Mouse (Mus musculus) liver, embryonic 11.5 days (tissue): Measurements from ENCODE around the gene Pgap1. TPM values are rescaled to one million over a fixed set of nuclear protein-coding genes. Genes with fewer than 3 reads are reported as not detected.

Experiments
- ATAC-seq: fragments of 200-750 bp; cut with Nextera tagmentation; replicated peaks from 2 replicates; pipeline ENCODE4 v1.8.0; 2017; ENCODE audit warnings: moderate number of reproducible peaks, mild to moderate bottlenecking, moderate TSS enrichment, moderate library complexity; ENCODE audit not compliant: low FRiP score
- DNase-seq: peaks from one replicate; pipeline ENCODE4 v3.0.0-alpha.2; 2017; ENCODE audit warnings: low spot score
- H3K27ac ChIP-seq: fragments of 300-500 bp; sonication (generic); 2 replicates; pipeline ENCODE4 v1.5.1; 2014; ENCODE audit warnings: mild to moderate bottlenecking, low read depth, low read length, control low read depth
- H3K27me3 ChIP-seq: fragments of 300-500 bp; sonication (generic); replicated peaks from 2 replicates; pipeline ENCODE4 v1.6.1; 2014; ENCODE audit warnings: low read length, mixed read lengths; ENCODE audit not compliant: control insufficient read depth, insufficient read depth
- H3K36me3 ChIP-seq: fragments of 300-500 bp; sonication (generic); 2 replicates; pipeline ENCODE4 v1.6.1; 2014; ENCODE audit warnings: mild to moderate bottlenecking, low read length, moderate library complexity, mixed read lengths; ENCODE audit not compliant: control insufficient read depth, insufficient read depth
- H3K4me1 ChIP-seq: fragments of 300-500 bp; sonication (generic); replicated peaks from 2 replicates; pipeline ENCODE4 v1.6.1; 2014; ENCODE audit warnings: low read length, mixed read lengths; ENCODE audit not compliant: control insufficient read depth, insufficient read depth
- H3K4me2 ChIP-seq: fragments of 300-500 bp; sonication (generic); 2 replicates; pipeline ENCODE4 v1.6.1; 2014; ENCODE audit warnings: mild to moderate bottlenecking, control low read depth, moderate library complexity
- H3K4me3 ChIP-seq: fragments of 300-500 bp; sonication (generic); 2 replicates; pipeline ENCODE4 v1.5.1; 2014; ENCODE audit warnings: low read depth, low read length, control low read depth
- H3K9ac ChIP-seq: fragments of 300-500 bp; sonication (generic); 2 replicates; pipeline ENCODE4 v1.6.1; 2014; ENCODE audit warnings: low read depth, low read length, control low read depth
- H3K9me3 ChIP-seq: fragments of 300-500 bp; sonication (generic); 2 replicates; pipeline ENCODE4 v1.6.1; 2016; ENCODE audit warnings: low read length, inconsistent platforms, mixed read lengths; ENCODE audit not compliant: control insufficient read depth
- WGBS: fragments of 180-500 bp; shearing (Covaris S2); extraction: QIAGEN DNeasy Blood & Tissue Kit; methylation state at CpG from one replicate; pipeline ENCODE4 v1.1.7; 2014; 5-methylcytosine and 5-hydroxymethylcytosine counted together
- polyA plus RNA-seq: library from polyadenylated mRNA; unstranded; fragments of >200 nt; fragmentation: Nextera tagmentation; extraction: Ambion mirVana; gene quantifications from 2 replicates; pipeline ENCODE4 v1.2.1, GENCODE M21; 2014

The Pgap1 gene
- polyA plus RNA-seq: 2.5 and 2.8 TPM in 2 replicates

DNA sequence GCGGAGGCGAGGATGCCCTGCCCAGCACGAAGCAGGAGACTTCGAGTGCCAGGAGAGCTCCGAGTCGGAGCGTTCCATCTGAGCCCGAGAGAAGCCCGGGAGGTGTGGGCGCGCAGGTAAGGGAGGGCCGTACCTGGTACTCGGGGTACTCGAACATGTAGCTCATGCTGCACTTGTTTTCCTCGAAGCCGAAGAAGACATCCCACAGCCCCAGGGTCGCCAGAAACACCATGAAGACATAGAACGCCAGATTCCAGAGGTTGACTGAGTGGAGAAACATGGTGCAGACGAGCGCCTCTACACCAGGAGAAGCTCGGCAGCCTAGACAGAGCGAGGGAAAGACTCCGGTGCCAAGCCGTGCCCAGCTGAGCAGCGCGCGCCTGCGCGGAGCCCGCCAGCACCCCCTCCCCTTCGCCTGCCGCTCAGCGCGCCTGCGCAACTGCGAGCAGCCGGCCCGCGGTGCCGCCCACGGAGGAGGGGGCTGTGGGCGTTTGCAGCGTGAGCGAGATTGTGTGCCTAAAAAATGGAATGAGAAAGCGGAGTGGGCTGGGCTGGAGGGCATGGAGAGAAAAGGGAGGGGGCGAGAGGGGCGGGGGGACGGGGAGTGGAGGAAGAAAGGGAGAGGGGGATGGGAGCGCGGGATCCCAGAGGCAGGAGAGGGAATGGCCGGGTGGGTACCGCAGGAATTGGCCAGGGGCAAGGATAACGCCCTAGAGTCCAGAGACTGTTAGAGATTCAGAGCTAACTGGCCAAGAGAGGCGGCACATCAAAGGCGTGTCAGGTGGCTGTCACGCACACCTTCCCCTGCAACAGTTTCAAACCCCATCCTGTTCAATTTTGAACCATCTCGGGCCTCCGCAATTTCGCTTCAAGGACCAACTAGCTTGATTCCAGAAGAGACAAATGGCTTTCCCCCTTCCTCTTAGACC is at the start of gene Pgap1:
TSS of gene Pgap1 (minus strand) at position 384 of the 929 bp plus-strand sequence.
- ATAC-seq: peak; percentile 89
- WGBS: 1% methylated on average over 59 of the region's 59 CpGs
- H3K9ac ChIP-seq: peak within 1 kb of the TSS; percentile 60
- H3K4me3 ChIP-seq: peak within 1 kb of the TSS; percentile 60
- H3K36me3 ChIP-seq: no peaks in the 10 kb centered on the region
- H3K9me3 ChIP-seq: no peaks in the 10 kb centered on the region
- H3K4me1 ChIP-seq: no peaks in the 10 kb centered on the region; the same call in 1 of the 2 replicates
- DNase-seq: peak; percentile 76
- H3K27me3 ChIP-seq: peaks cover 3% of the 10 kb centered on the region
- H3K27ac ChIP-seq: no peak within 1 kb of the TSS
- peak within 1 kb of the TSS; percentile 95 for H3K4me2 ChIP-seq

GRCm38 (mm10) chr1:54606936-54607335 is 49.5 kb upstream of the Pgap1 start:
- Histone ChIP-seq H3K36me3 (no peaks in the 10 kb centered on the region), H3K4me3 (no peak overlapping the region), H3K9me3 (no peaks in the 10 kb centered on the region), H3K4me1 (no peaks in the 10 kb centered on the region), H3K27me3 (no peaks in the 10 kb centered on the region), H3K9ac (no peak overlapping the region), H3K27ac (no peak overlapping the region), H3K4me2 (no peak overlapping the region)
- DNase-seq (no peak), ATAC-seq (no peak)
- WGBS: 71% methylated on average over 1 of the region's 1 CpGs

DNA sequence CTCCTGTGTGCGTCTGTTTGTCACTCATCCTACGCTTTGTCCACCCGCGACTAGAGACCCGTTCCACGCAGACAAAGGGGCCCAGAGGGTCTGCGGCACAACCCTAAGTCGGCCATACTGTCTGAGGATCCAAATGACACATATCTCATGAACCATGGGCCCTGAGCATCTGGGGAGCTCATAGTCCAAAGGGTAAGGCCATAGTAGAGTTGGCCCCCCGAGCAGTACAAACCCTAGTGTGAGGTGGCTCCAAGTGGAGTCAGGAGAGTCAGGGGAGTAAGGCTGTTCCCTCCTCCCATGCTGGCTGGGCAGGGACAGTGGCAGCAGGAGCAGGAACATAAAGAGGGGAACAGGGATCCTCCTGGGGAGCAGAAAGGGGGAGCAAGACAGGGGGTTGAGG is 44.2 kb upstream of the Pgap1 start:
- no peak for ATAC-seq
- DNase-seq: no peak
- Histone ChIP-seq H3K27me3 (no peaks in the 10 kb centered on the region), H3K27ac (no peak overlapping the region), H3K4me2 (no peak overlapping the region), H3K9me3 (no peaks in the 10 kb centered on the region), H3K4me3 (no peak overlapping the region), H3K4me1 (no peaks in the 10 kb centered on the region), H3K36me3 (no peaks in the 10 kb centered on the region), H3K9ac (no peak overlapping the region)
- WGBS: 93% methylated on average over 9 of the region's 9 CpGs

GRCm38 (mm10) chr1:54600275-54600674 is 42.8 kb upstream of the Pgap1 start:
- WGBS: 77% methylated on average over 1 of the region's 1 CpGs
- Histone ChIP-seq H3K27ac (no peak overlapping the region), H3K4me1 (no peaks in the 10 kb centered on the region), H3K9ac (no peak overlapping the region), H3K36me3 (no peaks in the 10 kb centered on the region), H3K27me3 (no peaks in the 10 kb centered on the region), H3K9me3 (no peaks in the 10 kb centered on the region), H3K4me2 (no peak overlapping the region), H3K4me3 (no peak overlapping the region)
- ATAC-seq (no peak), DNase-seq (no peak)

DNA sequence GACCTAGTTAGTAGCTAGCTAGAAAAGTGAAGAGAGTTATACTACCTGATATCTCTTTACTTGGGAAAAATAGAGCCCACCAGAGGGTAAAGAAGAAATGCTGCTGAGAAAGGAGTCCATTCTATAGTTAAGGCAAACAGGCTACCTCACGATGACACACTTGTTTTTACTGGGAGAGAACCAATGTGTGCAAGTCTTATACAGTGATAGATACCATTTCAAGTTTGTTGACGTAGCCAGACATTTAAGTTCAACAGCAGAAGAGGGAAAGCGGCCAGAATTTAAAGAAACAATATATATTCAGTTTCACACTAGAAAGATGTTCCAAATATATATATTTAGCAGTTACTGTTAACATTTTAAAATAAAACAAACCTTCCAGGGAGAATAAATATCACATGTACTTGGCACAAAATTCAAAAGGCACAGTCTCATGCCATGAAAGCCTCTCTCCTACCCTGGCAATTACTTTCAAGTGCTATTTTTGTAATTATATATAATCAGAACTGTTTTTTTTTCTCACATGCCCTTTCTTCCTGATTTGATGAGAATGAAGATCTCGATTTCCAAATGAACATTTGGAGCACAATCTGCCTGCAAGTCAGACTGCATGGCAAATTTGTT is 40.2 kb upstream of the Pgap1 start:
- Histone ChIP-seq H3K9ac (no peak overlapping the region), H3K4me2 (no peak overlapping the region), H3K27me3 (no peaks in the 10 kb centered on the region), H3K4me1 (no peaks in the 10 kb centered on the region), H3K36me3 (no peaks in the 10 kb centered on the region), H3K4me3 (no peak overlapping the region), H3K9me3 (no peaks in the 10 kb centered on the region), H3K27ac (no peak overlapping the region)
- WGBS: 79% methylated on average over 4 of the region's 4 CpGs
- ATAC-seq: no peak
- no peak for DNase-seq

DNA sequence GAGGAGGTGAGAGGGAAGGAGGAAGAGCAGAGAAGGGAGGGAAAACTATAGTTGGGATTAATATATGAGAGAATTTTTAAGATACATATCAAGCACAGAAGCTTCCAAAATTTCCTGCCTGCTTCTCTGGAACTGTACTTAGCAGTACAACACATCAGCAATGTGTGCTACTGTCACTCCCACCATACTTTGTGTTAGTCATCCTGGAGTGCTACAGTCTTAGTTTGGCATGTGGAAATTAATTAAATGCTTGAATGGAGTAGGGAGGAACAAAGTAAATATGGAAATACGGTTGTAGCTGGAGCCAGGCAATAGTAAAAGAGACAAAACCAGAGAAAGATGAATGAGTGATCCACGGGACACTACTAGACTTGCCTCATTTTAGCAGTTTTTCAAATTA is 38.7 kb upstream of the Pgap1 start:
- Histone ChIP-seq H3K4me1 (no peaks in the 10 kb centered on the region), H3K36me3 (no peaks in the 10 kb centered on the region), H3K9ac (no peak overlapping the region), H3K9me3 (no peaks in the 10 kb centered on the region), H3K27me3 (no peaks in the 10 kb centered on the region), H3K4me3 (no peak overlapping the region), H3K27ac (no peak overlapping the region), H3K4me2 (no peak overlapping the region)
- 68% methylated on average over 2 of the region's 2 CpGs for WGBS
- DNase-seq (no peak), ATAC-seq (no peak)

DNA sequence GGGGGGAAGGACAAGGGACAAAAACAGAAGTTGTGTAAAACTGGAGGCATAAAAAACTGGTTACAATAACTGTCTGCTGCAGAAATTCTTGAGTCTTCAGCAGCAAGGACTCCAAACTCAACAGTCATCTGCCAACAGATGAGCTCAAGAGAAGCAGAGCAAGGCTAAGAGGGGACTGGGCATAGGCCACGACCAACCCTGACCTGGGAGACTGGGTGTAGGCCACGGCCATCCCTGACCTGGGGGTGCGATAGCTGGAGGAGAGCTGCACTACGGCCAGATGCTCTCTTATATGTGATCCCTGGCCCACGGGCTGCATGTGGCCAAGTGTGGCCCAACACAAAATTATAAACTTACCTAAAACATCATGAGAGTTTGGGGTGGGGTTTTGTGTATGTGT is 29.6 kb upstream of the Pgap1 start:
- Histone ChIP-seq H3K4me3 (no peak overlapping the region), H3K27me3 (no peaks in the 10 kb centered on the region), H3K36me3 (no peaks in the 10 kb centered on the region), H3K9me3 (no peaks in the 10 kb centered on the region), H3K27ac (no peak overlapping the region), H3K9ac (no peak overlapping the region), H3K4me2 (no peak overlapping the region), H3K4me1 (no peaks in the 10 kb centered on the region)
- WGBS: 79% methylated on average over 5 of the region's 5 CpGs
- DNase-seq (no peak), ATAC-seq (no peak)

DNA sequence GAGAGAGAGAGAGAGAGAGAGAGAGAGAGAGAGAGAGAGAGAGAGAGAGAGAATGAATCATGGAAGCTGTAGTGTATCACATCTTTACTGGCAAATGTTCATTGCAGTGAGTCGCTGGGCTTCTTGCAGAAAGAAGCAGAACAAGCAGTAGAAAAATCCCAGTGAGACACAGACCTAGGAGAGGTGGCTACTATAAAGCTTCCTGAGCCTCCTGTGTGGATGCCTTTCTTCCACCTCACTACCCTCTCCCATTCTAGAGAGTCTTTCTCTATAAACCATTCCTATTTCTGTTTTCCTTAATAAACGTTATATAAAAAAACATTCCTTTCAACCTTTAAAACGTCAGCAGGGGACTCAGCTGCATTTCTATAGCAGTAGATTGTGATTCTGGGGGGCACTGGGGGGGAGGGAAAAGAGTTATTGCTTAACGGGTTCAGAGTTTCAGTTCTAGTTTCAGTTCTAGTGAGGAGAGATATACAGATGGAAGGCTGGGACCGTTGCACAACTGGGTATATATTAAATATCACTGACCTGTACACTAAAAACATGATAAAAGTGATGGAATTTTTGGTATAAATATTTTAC is 28.6 kb upstream of the Pgap1 start:
- Histone ChIP-seq H3K27ac (no peak overlapping the region), H3K4me1 (no peaks in the 10 kb centered on the region), H3K9me3 (no peaks in the 10 kb centered on the region), H3K9ac (no peak overlapping the region), H3K4me2 (no peak overlapping the region), H3K36me3 (no peaks in the 10 kb centered on the region), H3K4me3 (no peak overlapping the region), H3K27me3 (no peaks in the 10 kb centered on the region)
- WGBS: 53% methylated on average over 5 of the region's 5 CpGs
- DNase-seq (no peak), ATAC-seq (no peak)
